Mouse (Mus musculus): ENCODE results near the gene Gramd1c. TPM values are rescaled to one million over a fixed set of nuclear protein-coding genes. Genes with fewer than 3 reads are reported as not detected.

Gramd1c gene
- total and polyA plus RNA-seq, 3 experiments: 1.5 to 3.9 (median 3.5) TPM

DNA sequence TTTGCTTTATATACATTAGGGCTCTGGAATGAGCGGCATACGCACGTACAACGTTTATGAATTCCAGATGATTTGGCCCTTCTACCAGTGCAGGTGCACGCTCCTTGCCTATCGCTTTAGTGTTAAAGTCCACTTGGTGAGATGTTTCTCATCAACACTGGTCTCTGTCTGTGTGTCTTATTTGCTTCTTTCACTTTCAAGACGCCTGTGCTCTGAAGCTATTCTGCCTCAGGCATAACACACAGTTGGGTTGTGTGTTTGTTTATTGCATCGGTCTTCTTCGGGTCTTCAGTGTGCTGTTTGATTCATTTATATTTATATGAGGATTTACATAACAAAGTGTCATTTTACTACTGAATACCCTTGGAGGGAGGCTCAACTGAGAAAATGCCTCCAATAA lies 36.3 kb downstream of the Gramd1c start (continued):
- TF ChIP-seq PAX5 (IDR thresholded peaks at IDR 0.05; ENCODE audit: low read length) (no peak), ZC3H11A (IDR thresholded peaks at IDR 0.05; ENCODE audit: low read depth, low read length) (no peak), MAFK (IDR thresholded peaks at IDR 0.05; ENCODE audit: insufficient replicate concordance, low read length) (no peak), UBTF (IDR thresholded peaks at IDR 0.05; ENCODE audit: low read depth, low read length) (0 out of 2 replicates have a peak, but pooled peaks have one; percentile 14), POLR2AphosphoS2 (IDR thresholded peaks at IDR 0.05; ENCODE audit: low read depth, low read length) (no peak), NELFE (IDR thresholded peaks at IDR 0.05; ENCODE audit: low read depth, low read length) (no peak), E2F4 (IDR thresholded peaks at IDR 0.05; ENCODE audit: insufficient replicate concordance, low read depth, low read length) (no peak), SIN3A (IDR thresholded peaks at IDR 0.05; ENCODE audit: low read length) (no peak)

DNA sequence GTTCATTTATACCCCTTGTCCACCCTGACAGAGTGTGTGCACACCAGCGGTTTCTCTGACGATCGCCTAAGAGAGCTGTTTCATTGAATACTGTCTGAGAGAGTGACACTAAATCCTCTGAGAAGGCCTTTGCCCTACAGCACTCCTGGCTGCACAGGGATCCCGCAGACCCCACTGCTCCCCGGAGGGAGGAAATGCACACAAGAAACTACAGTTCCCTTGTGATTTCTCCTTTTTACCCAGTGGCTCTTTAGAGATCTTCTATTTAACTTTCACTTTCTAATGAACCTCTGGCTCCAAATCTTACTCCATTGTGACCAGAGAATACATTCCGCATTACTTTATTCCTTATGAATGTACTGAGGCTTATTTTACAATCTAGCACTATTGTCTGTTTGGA lies 36.9 kb downstream of the Gramd1c start:
- TF ChIP-seq MXI1 (IDR thresholded peaks at IDR 0.05; ENCODE audit: low read depth, low read length) (no peak), USF2 (conservative IDR thresholded peaks at IDR 0.05; ENCODE audit: low read depth, low read length) (no peak), ETS1 (conservative IDR thresholded peaks at IDR 0.05; ENCODE audit: low read depth, low read length) (0 out of 2 replicates have a peak, but pooled peaks have one; percentile 14), ELF1 (IDR thresholded peaks at IDR 0.05; ENCODE audit: low read depth, low read length) (0 out of 2 replicates have a peak, but pooled peaks have one; percentile 16), MAZ (IDR thresholded peaks at IDR 0.05; ENCODE audit: low read depth, low read length) (no peak), GABPA (IDR thresholded peaks at IDR 0.05; ENCODE audit: insufficient replicate concordance, low read depth, low read length) (no peak), CHD1 (IDR thresholded peaks at IDR 0.05; ENCODE audit: low read depth, low read length) (no peak), SMC3 (IDR thresholded peaks at IDR 0.05; ENCODE audit: low read depth, low read length) (no peak), SIN3A (IDR thresholded peaks at IDR 0.05; ENCODE audit: low read length) (0 out of 2 replicates have a peak, but pooled peaks have one; percentile 21), JUN (IDR thresholded peaks at IDR 0.05; ENCODE audit: insufficient read depth, low read depth, low read length) (no peak), IRF4 (IDR thresholded peaks at IDR 0.05; ENCODE audit: low read depth, low read length) (0 out of 2 replicates have a peak, but pooled peaks have one; percentile 12), MAFK (IDR thresholded peaks at IDR 0.05; ENCODE audit: insufficient replicate concordance, low read length) (no peak), MAX (IDR thresholded peaks at IDR 0.05; ENCODE audit: low read length) (0 out of 2 replicates have a peak, but pooled peaks have one; percentile 27), ZKSCAN1 (IDR thresholded peaks at IDR 0.05; ENCODE audit: borderline replicate concordance, low read depth, low read length) (no peak), POLR2AphosphoS2 (IDR thresholded peaks at IDR 0.05; ENCODE audit: low read depth, low read length) (no peak), CTCF (conservative IDR thresholded peaks at IDR 0.05 in 1 of 2, IDR thresholded peaks at IDR 0.05 in 1 of 2; ENCODE audit: low read depth in 2 of 2, low read length in 2 of 2) (no peak), TCF12 (IDR thresholded peaks at IDR 0.05; ENCODE audit: low read depth, low read length) (no peak), RCOR1 (conservative IDR thresholded peaks at IDR 0.05; ENCODE audit: low read depth, low read length) (peak; percentile 59; the same call in 1 of the 2 replicates), TBP (conservative IDR thresholded peaks at IDR 0.05; ENCODE audit: low read depth, low read length) (no peak), HCFC1 (IDR thresholded peaks at IDR 0.05; ENCODE audit: low read depth, low read length) (0 out of 2 replicates have a peak, but pooled peaks have one; percentile 15)
- Histone ChIP-seq H3K36me3 (replicated peaks in 1 of 2; ENCODE audit: control insufficient read depth in 1 of 2, insufficient read depth in 1 of 2, low read length in 1 of 2) (no peaks in the 10 kb centered on the region), H3K4me2 (ENCODE audit: insufficient read depth, low read depth, poor library complexity, severe bottlenecking) (peak overlapping the region; percentile 98), H3K9me3 (replicated peaks; ENCODE audit: low read length) (no peaks in the 10 kb centered on the region), H3K27ac (ENCODE audit: insufficient read depth, low read depth) (no peak overlapping the region), H3K9ac (ENCODE audit: insufficient read depth, low read depth) (no peak overlapping the region), H3K79me2 (replicated peaks; ENCODE audit: control insufficient read depth, extremely low read depth, insufficient read depth, poor library complexity, severe bottlenecking) (no peaks in the 10 kb centered on the region), H3K4me3 (replicated peaks in 1 of 3; ENCODE audit: low read depth in 2 of 3, low read length in 2 of 3, poor library complexity in 1 of 3) (peak overlapping the region in 1 of 3 experiments; percentile 37), H3K4me1 (ENCODE audit: control insufficient read depth in 1 of 2, insufficient read depth in 2 of 2) (peaks cover 7 to 20% of the 10 kb centered on the region in 2 experiments), H3K27me3 (replicated peaks) (no peaks in the 10 kb centered on the region)
- dilution Hi-C loops (cut with MboI; ENCODE audit: extremely low pct_ligation_motif_present, extremely low pct_unique_long_range_greater_than_20kb, low sequenced_read_pairs) (no loop called here), in situ Hi-C loops (cut with MboI; ENCODE audit: low pct_ligation_motif_present, low pct_unique_long_range_greater_than_20kb, low sequenced_read_pairs) (no loop called here)
- DNase-seq (ENCODE audit: extremely low read depth): no peak

All from CH12.LX (cell line).